Mouse (Mus musculus): ENCODE results near the gene Olfr303. TPM values are rescaled to one million over a fixed set of nuclear protein-coding genes. Genes with fewer than 3 reads are reported as not detected.

The Olfr303 gene
- not detected for polyA plus RNA-seq (2014; fragmentation: Illumina TruSeq; extraction: RNeasy Lipid Tissue Mini Kit (QIAGEN cat#74804); ENCODE audit: low read depth, low replicate concordance)

GRCm38 (mm10) chr7:86397689-86398088 is at the start of gene Olfr303:
Gene Olfr303, minus strand, starts transcription at chr7:86397789.

GRCm38 (mm10) chr7:86403546-86403945 is 6.0 kb upstream of the Olfr303 start, which contains the start of gene Olfr301:
Gene Olfr301, plus strand, starts transcription at chr7:86403846.

GRCm38 (mm10) chr7:86386558-86386957 is 11.0 kb downstream of the Olfr303 start, which contains the start of gene Olfr304:
Gene Olfr304, minus strand, starts transcription at chr7:86386658.

GRCm38 (mm10) chr7:86366828-86367227 is 30.8 kb downstream of the Olfr303 start, which contains the start of gene Olfr305:
Gene Olfr305, minus strand, starts transcription at chr7:86366928.

Other genes with a start within 250 kb of the Olfr303 start
- gene Vmn2r75, start 226.0 kb downstream of the Olfr303 start, polyA plus RNA-seq (2014; fragmentation: Illumina TruSeq; extraction: RNeasy Lipid Tissue Mini Kit (QIAGEN cat#74804); ENCODE audit: low read depth, low replicate concordance): not detected
- not detected for gene Vmn2r76, start 151.5 kb downstream of the Olfr303 start, polyA plus RNA-seq (2014; fragmentation: Illumina TruSeq; extraction: RNeasy Lipid Tissue Mini Kit (QIAGEN cat#74804); ENCODE audit: low read depth, low replicate concordance)
- not detected for gene Olfr310, start 120.6 kb downstream of the Olfr303 start, polyA plus RNA-seq (2014; fragmentation: Illumina TruSeq; extraction: RNeasy Lipid Tissue Mini Kit (QIAGEN cat#74804); ENCODE audit: low read depth, low replicate concordance)
- not detected for gene Olfr309, start 84.1 kb downstream of the Olfr303 start, polyA plus RNA-seq (2014; fragmentation: Illumina TruSeq; extraction: RNeasy Lipid Tissue Mini Kit (QIAGEN cat#74804); ENCODE audit: low read depth, low replicate concordance)
- gene Olfr308, start 72.2 kb downstream of the Olfr303 start, polyA plus RNA-seq (2014; fragmentation: Illumina TruSeq; extraction: RNeasy Lipid Tissue Mini Kit (QIAGEN cat#74804); ENCODE audit: low read depth, low replicate concordance): not detected
- not detected for gene Olfr307, start 60.2 kb downstream of the Olfr303 start, polyA plus RNA-seq (2014; fragmentation: Illumina TruSeq; extraction: RNeasy Lipid Tissue Mini Kit (QIAGEN cat#74804); ENCODE audit: low read depth, low replicate concordance)
- gene Olfr305, start 30.9 kb downstream of the Olfr303 start, polyA plus RNA-seq (2014; fragmentation: Illumina TruSeq; extraction: RNeasy Lipid Tissue Mini Kit (QIAGEN cat#74804); ENCODE audit: low read depth, low replicate concordance): not detected
- not detected for gene Olfr304, start 11.1 kb downstream of the Olfr303 start, polyA plus RNA-seq (2014; fragmentation: Illumina TruSeq; extraction: RNeasy Lipid Tissue Mini Kit (QIAGEN cat#74804); ENCODE audit: low read depth, low replicate concordance)
- gene Olfr301, start 6.1 kb upstream of the Olfr303 start, polyA plus RNA-seq (2014; fragmentation: Illumina TruSeq; extraction: RNeasy Lipid Tissue Mini Kit (QIAGEN cat#74804); ENCODE audit: low read depth, low replicate concordance): not detected
- not detected for gene Olfr299, start 62.1 kb upstream of the Olfr303 start, polyA plus RNA-seq (2014; fragmentation: Illumina TruSeq; extraction: RNeasy Lipid Tissue Mini Kit (QIAGEN cat#74804); ENCODE audit: low read depth, low replicate concordance)
- not detected for gene Olfr298, start 94.7 kb upstream of the Olfr303 start, polyA plus RNA-seq (2014; fragmentation: Illumina TruSeq; extraction: RNeasy Lipid Tissue Mini Kit (QIAGEN cat#74804); ENCODE audit: low read depth, low replicate concordance)
- gene Olfr297, start 122.2 kb upstream of the Olfr303 start, polyA plus RNA-seq (2014; fragmentation: Illumina TruSeq; extraction: RNeasy Lipid Tissue Mini Kit (QIAGEN cat#74804); ENCODE audit: low read depth, low replicate concordance): not detected
- gene Olfr295, start 186.1 kb upstream of the Olfr303 start, polyA plus RNA-seq (2014; fragmentation: Illumina TruSeq; extraction: RNeasy Lipid Tissue Mini Kit (QIAGEN cat#74804); ENCODE audit: low read depth, low replicate concordance): not detected
- not detected for gene Olfr294, start 218.9 kb upstream of the Olfr303 start, polyA plus RNA-seq (2014; fragmentation: Illumina TruSeq; extraction: RNeasy Lipid Tissue Mini Kit (QIAGEN cat#74804); ENCODE audit: low read depth, low replicate concordance)